Mouse (Mus musculus) right cerebral cortex, postnatal 4 days (tissue): ENCODE measurements around the gene Herpud1.

ENCODE experiments used
- DNase-seq: peaks from one replicate; pipeline ENCODE4 v3.0.0-alpha.2; 2022

The Herpud1 gene

GRCm38 (mm10) chr8:94386214-94387026, at the start of gene Herpud1:
Gene Herpud1, plus strand, starts transcription at chr8:94386438.
- peak; percentile 96 for DNase-seq

- no peak for DNase-seq
Observed at GRCm38 (mm10) chr8:94337559-94337958, 48.7 kb upstream of the Herpud1 start.

GRCm38 (mm10) chr8:94340796-94341195, 45.4 kb upstream of the Herpud1 start:
- no peak for DNase-seq

GRCm38 (mm10) chr8:94342691-94343090, 43.5 kb upstream of the Herpud1 start:
- no peak for DNase-seq

GRCm38 (mm10) chr8:94343290-94343689, 42.9 kb upstream of the Herpud1 start:
- DNase-seq: peak; percentile 85

GRCm38 (mm10) chr8:94343778-94344320, 42.4 kb upstream of the Herpud1 start:
- no peak for DNase-seq

GRCm38 (mm10) chr8:94345657-94346056, 40.6 kb upstream of the Herpud1 start:
- no peak for DNase-seq

GRCm38 (mm10) chr8:94346264-94346663, 40.0 kb upstream of the Herpud1 start:
- no peak for DNase-seq

- no peak for DNase-seq
Observed at GRCm38 (mm10) chr8:94348425-94348824, 37.8 kb upstream of the Herpud1 start.

GRCm38 (mm10) chr8:94354069-94354531, 32.1 kb upstream of the Herpud1 start:
- no peak for DNase-seq

GRCm38 (mm10) chr8:94354571-94354970, 31.7 kb upstream of the Herpud1 start:
- no peak for DNase-seq

- no peak for DNase-seq
Observed at GRCm38 (mm10) chr8:94357220-94357619, 29.0 kb upstream of the Herpud1 start.

- DNase-seq: peak; percentile 68
Observed at GRCm38 (mm10) chr8:94358541-94358940, 27.7 kb upstream of the Herpud1 start.

GRCm38 (mm10) chr8:94361774-94362431, 24.3 kb upstream of the Herpud1 start:
- no peak for DNase-seq

- no peak for DNase-seq
Observed at GRCm38 (mm10) chr8:94362607-94363239, 23.5 kb upstream of the Herpud1 start.

- DNase-seq: no peak
Observed at GRCm38 (mm10) chr8:94363288-94363688, 22.9 kb upstream of the Herpud1 start.

- no peak for DNase-seq
Observed at GRCm38 (mm10) chr8:94363906-94364305, 22.3 kb upstream of the Herpud1 start.

- no peak for DNase-seq
Observed at GRCm38 (mm10) chr8:94364686-94365312, 21.4 kb upstream of the Herpud1 start.

- no peak for DNase-seq
Observed at GRCm38 (mm10) chr8:94365410-94365981, 20.7 kb upstream of the Herpud1 start.

GRCm38 (mm10) chr8:94370839-94371238, 15.4 kb upstream of the Herpud1 start:
- DNase-seq: no peak

GRCm38 (mm10) chr8:94372955-94373599, 13.2 kb upstream of the Herpud1 start:
- no peak for DNase-seq

- no peak for DNase-seq
Observed at GRCm38 (mm10) chr8:94375551-94375991, 10.7 kb upstream of the Herpud1 start.
